Mouse (Mus musculus): ENCODE measurements around the gene Lhpp.
A peak's percentile ranks its signal among the peaks of the same experiment; 100 is the strongest.

Gene Lhpp

DNA sequence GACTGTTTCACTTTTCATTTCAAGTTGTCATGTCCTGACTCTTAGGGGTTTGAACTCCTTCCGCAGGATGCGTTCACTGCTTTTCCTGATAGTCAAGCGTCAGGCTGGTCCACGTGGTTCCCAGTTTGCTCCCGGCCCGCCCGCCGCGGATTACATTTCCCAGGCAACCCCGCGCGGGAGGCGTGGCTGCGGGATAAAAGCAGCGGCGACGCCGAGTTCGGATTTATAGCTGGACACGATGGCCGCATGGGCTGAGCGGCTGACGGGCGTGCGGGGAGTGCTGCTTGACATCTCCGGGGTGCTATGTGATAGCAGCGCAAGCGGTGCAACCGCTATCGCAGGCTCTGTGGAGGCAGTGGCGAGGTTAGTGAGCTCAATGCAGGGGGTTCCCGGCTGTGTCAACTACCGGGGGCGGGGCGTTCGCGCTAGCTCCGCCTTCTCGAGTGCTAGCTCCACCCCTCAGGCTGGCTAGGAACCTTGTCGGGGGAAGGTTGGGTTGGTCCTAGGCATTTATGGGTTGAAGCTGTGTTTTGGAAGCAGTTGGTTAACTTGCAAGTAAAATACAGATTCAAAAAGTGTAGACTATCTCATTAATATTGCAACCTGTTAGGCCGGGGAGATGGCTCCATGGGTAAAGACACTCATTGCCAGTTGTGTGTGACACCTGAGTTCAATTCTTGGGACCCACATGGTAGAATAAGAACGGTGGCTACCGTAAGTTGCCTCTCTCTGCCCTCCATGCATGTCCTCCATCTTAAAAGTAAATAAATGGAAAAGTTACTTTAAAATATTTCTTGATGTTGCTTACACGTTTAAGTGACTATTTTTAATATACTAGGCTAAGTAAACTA, at the start of gene Lhpp:
Lhpp (plus strand) TSS at position 171 of the 851 bp plus-strand sequence.
- peak; percentile 73 for DNase-seq (ENCODE audit: extremely low read depth, low read depth)

DNA sequence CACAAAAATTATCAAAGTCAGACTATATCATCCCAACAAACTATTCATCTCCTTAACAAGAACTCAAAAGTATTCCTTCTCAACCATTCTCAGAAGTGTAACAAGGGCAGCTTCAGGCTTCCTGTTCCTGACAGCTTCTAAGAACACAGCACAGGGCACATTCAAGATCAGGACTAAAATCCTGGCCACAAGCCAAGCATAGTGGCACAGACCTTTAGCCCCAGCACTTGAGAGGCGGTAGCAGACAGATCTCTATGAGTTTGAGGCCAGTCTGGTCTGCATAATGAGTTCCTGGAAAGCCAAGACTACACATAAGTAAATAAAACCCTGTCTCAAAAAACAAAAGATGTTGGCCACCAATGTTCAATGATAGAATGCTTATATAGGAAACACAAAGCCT, 44.6 kb upstream of the Lhpp start:
- no peak for DNase-seq (ENCODE audit: extremely low read depth, low read depth)

DNA sequence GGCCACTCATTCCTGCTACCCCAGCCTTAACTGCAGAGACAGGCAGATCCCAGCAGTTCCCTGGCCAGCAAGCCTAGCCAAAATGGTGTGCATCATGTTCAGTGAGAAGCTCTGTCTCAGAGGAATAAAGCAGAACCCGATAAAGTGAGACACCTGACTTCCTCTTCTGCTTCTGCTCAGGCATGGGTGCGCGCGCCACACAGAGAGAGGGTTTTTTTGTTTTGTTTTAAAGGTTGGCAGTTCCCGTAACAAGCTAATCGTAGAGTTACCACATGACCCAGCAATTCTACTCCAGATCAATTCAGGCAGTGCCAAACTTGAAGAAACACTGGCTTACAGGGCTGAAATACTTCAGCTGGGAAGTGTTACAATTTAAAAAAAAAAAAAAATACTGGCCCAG, 41.6 kb upstream of the Lhpp start:
- peak; percentile 64 for DNase-seq (ENCODE audit: extremely low read depth, low read depth)

DNA sequence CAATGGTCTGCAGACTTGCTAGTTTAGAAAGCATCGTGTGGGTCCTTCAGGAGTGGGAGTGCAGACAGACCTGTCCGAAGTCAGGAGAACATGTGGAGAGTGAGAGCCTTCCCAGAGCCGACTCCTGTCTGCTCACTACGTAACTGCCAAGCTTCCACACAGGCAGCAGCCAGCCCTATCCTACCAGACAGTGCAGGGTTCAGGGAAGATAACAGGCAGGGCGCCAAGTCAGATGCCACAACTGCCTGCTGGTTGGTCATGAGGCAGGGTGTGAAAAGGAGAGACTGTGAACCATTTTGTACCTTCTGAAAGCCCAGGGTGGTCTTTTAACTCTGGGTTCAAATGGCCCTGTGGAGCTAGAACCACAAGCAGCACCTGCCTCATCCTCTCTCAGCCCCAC, 40.4 kb upstream of the Lhpp start:
- DNase-seq (ENCODE audit: extremely low read depth, low read depth) = no peak

DNA sequence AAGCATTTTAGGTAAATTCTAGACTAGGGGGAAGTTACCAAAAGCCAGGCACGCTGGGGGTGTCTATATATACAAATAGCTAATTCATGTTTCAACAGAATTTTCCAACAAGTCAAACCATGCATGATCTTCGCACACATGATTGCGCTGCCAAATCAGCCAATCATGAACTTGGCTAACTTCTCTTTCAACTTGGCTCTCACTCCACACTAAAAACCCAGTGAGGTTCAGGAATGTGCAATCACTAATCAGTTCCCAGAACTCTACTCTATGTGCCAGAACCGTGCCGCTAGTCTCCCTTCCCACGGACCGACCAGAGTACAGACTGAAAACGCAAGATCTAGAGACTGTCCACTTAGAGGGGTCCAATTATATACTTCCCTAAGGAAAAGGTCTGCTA, 39.0 kb upstream of the Lhpp start:
- no peak for DNase-seq (ENCODE audit: extremely low read depth, low read depth)

DNA sequence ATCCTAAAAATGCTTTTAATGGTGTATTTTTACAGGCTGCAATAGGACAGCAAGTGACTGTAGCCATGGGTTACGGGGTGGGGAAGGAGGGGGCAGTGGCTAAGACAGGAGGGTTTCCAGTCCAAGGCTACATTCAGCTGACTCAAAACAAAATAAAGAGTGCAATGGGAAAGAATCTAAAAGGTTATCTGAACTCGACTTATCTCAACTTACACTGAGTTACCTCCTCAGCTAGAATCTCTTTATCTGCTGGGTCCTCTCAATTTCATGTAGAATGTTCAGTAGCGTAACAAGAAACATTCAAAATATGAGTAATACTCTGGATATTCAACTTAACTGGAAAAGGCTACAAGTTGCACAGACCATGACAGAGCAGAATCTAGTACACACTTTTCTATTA, 37.7 kb upstream of the Lhpp start:
- no peak for DNase-seq (ENCODE audit: extremely low read depth, low read depth)

DNA sequence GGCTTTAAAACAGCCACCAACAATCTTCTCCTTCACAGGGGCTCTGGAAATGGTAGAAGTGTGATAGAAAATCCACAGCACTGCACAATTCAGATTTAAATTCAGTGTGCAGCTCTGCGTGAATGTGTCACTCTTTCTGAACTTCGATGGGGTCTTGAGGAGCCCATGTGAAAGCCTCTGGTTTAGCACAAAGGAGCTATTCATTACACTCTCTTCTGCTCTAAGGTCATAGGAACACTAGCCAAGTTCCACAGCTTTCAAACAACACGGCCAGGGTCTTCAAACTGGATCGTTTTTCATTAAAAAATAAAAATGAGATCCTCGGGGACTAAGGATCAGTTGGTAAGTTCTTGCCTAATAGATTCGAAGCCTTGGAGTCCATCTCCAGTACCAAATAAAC, 37.2 kb upstream of the Lhpp start:
- no peak for DNase-seq (ENCODE audit: extremely low read depth, low read depth)

DNA sequence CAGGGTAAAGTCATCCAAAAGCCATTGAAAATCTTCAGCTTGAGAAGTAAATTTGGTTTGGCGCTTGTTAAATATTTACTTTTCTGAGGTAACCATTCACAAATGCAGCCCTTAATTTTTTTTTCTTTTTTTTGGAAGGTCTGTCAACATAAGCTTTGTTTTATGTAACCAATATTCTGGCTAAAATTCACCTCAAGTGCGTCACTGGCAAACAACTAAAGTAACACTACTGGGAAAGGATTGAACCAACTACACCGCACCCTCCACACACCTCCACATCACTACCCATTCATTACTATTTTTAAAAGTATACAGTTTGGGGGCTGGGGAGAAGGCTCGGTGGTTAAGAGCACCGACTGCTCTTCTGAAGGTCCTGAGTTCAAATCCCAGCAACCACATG, 35.8 kb upstream of the Lhpp start:
- DNase-seq (ENCODE audit: extremely low read depth, low read depth) = no peak

DNA sequence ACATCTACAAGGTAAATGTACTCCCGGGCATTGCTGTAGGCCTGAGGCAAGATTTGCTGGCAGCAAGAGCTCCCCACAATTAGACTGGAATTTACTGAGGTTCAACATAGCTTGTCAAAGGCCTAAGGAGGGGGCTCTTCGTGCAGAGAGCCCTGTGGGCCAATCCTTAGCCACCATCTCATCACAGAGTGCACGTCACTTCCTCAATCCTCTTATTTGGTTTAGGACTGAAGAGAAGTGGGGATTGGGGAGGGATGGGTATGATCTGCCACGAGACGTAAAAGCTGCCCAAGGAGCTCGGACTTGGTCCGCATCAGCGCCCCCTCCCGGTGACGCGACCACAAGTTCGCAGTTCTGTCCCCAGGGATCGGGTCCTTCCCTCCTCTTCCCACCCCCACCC, 34.8 kb upstream of the Lhpp start:
- DNase-seq (ENCODE audit: extremely low read depth, low read depth) = peak; percentile 99

DNA sequence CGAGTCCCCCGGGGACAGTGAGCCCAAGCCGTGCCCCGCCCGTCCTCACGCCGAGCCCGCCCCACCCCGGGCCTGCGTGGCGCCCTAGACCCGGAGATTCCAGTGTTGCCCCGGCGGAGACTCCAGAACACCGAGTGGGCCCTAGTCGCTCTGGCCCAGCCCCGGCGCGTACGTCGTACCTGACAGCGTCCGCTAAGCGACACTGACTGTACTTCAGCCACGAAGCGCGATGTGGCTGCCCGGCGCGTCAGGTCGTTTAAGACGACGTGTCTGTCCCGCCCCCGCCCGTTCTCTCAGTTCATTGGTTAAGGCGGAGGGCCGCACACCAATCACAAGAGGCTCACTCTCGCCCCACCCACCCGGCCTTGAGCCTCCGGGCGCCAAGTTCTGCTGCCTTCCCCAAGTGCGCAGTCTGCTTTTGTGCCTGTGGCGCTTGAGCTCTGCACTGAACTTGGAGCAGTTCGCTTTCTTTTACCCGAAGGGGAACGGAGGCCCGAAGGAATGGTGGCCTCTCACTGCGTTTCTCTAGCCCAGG, 34.3 kb upstream of the Lhpp start, which contains the start of gene Oat:
Oat (minus strand) TSS at position 283 of the 535 bp plus-strand sequence.
- peak; percentile 92 for DNase-seq (ENCODE audit: extremely low read depth, low read depth)

DNA sequence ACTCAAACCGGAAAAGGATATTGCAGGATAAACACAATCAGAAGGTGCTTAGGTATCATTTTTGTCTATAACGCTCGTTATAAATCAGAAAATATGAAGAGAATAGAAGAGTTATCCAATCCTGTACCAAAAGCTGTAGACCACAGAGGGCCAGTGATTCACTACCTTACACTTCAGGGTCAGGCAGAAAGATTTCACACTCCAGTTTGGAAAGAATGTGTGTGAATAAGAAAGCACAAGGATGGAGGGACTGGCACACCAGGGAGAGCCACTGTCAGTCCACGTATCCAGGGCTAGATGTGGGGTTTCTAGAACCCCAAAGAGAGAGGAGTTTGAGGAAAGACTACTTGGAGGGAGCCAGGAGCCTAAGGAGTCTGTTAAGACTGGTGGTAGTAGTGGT, 33.5 kb upstream of the Lhpp start:
- no peak for DNase-seq (ENCODE audit: extremely low read depth, low read depth)

DNA sequence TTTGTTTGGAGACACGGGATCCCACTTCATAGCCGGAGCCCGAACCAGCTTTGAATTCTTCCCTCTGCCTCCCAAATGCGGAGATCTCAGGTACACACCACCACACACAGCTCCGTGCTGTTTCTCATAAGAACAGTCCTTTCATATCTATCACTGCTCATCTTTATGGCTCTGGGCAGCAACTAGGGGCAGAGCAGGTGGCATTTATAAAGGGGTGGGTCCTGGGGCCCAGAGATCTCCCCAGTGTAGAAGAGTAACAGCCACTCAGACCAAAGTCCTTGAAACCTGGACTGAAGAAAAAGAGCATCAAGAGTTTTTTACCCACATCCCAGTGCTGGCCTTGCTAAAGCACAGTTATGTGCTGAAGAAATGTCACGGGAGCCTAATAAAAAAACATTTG, 29.9 kb upstream of the Lhpp start:
- no peak for DNase-seq (ENCODE audit: extremely low read depth, low read depth)

DNA sequence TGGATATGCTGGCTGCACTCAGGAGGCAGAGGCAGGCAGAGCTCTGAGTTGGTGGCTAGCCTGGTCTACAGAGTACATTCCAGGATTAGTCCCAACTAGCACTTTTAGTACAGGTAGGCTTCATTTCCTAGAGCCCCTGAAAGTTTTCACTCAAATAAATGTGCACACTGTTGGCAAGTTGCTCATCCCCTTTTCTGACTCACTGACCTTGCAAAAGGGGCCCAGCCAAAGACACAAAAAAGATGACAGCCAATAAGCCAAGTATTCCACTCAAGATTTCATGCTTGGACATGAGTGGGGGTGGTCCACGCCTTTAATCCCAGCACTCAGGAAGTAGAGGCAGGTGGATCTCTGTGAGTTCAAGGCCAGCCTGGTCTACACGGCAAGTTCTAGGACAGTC, 29.0 kb upstream of the Lhpp start:
- DNase-seq (ENCODE audit: extremely low read depth, low read depth) = no peak

DNA sequence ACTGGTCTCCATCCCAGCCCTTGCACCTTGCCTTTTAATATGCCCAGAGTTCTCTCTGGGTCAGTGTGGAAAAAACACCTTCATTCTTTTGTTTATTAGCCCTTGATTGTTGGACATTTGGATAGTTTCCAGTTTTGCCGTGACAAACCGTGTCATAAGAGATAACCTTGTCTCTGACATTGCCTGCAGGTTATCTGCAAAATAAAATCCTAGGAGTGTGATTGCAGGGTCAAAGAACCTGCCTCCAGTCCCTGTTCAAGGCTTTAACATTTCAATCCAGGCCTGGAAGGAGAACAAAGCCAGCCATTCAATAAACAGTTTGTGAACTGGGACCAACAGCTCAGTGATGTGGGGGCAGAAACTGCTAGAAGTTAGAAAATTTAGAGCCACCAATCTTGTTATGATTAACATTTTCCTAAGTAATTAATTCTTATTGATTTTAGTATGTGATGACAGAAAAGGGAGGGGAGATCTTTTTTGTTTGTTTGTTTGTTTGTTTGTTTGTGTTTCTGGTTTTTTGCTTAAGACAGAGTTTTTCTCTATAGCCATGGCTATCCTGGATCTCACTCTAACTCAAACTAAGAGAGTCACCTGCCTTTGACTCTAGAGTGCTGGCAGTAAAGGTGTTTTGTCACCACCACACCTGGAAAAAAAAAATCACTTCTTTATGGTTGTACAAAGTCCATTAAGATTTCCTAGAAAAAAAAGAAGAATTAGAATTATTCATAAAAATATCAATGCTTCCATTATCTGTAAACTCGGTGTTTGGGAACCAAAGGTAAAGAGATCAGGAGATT, 24.5 kb upstream of the Lhpp start:
- DNase-seq (ENCODE audit: extremely low read depth, low read depth) = no peak

DNA sequence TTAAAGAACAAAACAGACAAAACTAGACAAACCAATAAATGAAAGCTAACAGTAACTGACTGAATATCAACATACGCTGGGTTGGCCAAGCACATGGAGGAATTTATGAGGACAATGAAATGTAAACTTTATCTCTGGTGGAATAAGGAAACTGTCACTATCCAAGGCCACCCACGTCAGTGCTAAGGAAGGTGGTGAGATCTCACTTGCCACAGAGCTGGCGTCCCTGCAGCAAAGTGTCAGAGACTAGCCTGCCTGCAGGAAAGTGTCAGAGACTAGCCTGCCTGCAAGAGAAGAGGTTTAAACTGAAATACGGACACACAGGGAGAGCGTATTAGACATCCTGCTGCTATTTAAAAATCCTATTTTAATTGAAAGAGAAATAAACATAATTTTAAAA, 23.3 kb upstream of the Lhpp start:
- no peak for DNase-seq (ENCODE audit: extremely low read depth, low read depth)

DNA sequence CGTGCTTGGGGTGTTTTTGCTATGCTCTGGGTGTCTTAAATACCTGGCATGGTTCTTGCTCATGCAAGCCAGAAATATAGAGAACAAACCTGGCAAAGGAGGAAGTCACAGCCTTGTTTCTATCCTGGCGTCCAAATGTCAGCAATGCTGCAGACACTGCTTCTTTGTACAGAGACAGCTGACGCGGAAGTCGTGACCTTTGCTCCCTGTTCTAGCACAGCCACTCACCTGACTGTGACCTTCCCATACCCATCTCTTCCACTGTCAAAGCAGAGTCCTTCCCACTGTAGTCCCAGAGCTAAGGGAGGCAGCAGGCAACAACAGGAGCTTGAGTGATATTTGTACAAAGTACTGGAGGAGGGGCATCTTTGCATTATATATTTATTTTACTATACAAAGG, 20.8 kb upstream of the Lhpp start:
- DNase-seq (ENCODE audit: extremely low read depth, low read depth) = no peak

DNA sequence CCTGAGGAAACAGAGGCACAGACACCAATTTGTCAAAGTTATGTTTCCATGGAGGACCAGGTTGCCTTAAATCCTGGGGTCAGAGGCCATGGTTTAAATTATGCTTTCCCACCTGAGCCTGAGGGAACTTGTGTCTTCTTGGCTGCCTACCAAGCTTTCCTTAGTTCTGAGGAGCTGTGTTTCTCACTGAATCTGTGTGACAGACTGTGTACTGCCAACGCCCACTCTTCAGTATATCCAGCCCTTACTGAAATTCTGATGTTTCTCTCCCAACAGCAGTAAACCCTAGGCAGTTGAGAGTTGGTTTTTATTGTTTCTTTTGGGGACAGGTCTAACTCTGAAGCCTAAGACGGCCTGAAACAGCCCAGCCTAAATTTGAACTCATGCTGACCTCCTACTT, 16.7 kb upstream of the Lhpp start:
- DNase-seq (ENCODE audit: extremely low read depth, low read depth) = no peak

DNA sequence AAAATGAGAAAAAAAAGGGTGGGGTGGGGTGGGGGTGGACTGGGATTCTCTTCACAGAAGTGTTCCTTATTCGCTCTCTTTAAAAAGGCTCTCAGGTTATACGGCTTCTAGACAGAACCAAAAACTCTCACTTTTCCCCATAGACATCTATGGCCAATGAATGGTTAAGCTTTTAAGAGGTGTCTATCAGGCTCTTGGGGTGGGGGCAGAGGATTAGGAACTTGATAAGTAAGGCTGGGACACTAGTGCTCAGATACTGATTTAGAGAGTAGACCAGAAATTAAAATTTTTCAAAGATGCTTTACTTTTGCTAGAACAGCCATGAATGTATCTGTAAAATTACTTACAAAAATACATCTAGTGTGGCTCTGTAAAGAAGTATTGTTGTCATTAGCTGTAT, 16.1 kb upstream of the Lhpp start:
- no peak for DNase-seq (ENCODE audit: extremely low read depth, low read depth)

DNA sequence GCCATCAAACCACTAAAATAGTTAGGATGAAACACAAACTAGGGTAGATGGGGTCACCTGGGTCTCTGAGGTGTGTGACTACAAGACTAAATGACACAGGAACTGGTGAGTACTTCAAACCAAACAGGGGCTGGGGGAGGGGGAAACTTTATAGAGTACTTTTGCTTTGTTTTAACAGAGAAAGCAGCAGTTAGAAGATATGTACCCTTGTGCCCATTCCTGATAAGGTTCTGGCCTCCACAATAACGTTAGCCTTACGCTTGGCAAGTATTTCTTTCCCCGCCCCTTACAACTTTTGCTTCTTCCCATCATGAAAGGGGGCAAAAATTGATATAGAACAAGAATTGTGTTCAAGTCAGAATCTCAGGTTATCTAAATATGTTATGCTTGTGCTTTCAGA, 14.7 kb upstream of the Lhpp start:
- DNase-seq (ENCODE audit: extremely low read depth, low read depth) = peak; percentile 86

DNA sequence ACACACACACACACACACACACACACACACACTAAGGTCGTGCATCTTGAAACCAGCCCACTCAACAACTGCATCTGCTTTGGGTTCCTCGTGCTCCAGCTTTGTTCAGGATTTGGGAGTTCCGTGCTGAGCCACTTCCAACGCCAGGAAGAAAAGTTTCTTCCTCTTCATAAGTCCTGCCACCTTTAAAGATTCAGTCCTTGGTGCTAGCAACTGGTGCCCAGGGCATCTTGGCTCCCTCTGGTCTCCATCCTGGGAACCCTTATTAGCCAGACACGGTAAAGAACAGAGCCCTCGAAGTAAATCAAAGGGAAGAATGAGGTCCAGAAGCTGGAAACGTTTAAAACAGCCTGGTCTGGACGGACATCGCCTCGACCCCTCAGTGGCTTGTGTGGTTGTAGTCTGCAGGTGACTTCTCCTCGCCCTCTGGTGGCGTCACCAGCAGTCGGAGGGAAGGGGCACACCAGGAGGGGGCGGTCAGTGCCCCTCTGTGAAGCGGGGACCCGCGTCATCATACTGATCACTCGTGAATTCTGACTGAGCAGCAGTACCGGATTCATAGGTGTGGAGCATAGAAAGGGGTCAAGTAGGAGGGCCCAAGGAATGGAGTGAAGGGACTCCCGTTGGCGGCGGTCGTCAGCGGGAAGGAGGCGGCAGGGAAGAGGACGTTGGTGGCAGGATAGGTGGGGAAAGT, 13.7 kb upstream of the Lhpp start:
- no peak for DNase-seq (ENCODE audit: extremely low read depth, low read depth)

DNA sequence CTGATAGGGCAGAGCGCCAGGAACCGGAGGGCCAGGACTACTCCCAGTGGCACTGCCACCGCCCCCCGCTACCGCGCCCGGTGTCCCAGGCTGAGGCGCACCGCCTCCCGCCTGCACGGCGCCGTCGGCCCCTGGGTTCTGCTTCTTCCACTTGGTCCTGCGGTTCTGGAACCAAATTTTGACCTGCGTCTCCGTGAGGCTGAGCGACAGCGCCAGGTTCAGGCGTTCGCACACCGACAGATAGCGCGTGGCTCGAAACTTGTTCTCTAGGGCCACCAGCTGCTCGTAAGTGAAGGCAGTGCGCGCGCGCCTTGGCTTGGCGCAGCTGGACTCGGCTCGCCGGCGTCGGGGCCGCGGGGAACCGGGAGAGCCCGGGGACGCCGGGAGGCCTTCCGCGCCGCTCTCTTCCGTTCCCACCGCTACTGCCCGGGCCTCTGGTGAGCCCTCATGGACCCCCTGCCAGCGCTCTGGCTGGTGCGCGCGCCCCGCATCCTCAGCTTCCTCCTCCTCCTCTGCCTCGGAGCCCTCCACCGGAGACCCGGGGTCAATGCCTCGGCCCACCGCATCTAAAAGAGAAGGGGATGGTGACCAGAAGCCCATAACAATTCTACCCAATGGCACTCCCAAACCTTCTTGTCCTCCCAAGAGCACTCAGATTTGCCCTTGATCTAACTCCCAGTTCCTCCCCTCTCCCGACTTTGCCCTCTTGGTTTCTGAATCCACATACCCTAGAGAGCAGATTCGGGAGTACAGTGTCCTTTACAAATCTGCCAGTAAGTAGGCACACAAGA, 13.0 kb upstream of the Lhpp start:
- no peak for DNase-seq (ENCODE audit: extremely low read depth, low read depth)
